Mouse (Mus musculus): ENCODE results near the gene Ankrd9.

DNA sequence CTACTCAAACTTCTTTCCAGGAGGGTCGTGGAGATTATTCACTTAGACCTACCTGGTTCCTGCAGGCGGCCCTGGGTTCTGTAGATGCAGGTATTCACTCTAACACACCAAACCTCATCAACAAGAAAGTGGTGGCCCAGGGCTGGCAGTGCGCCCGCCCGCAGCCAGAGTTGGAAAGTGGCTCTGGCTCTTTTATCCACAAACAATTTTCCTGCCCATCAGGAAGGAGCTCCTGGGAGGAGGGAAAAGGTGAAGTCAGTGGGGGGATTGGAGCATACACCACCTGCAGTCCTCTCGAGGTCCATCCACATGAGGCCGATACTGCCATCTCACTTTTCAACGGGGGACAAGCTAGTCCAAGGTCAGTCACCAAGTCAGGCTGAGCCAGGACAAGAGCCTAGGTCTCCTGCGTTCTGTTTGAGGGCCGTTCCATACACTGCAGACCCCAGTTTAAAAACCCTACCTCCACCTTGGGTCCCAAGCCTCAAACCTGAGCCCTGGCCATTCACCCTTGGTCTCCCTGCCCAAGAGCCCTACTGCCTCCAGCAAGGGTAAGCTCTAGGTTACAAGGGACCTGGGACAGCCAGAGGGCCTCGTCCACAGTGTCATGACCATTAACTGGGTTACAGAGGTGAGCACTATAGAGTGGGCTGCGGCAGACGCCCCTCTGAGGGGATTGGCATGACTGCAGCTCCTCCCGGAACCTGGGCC, 789 bp downstream of the Ankrd9 start:
- TF ChIP-seq CTCF (IDR thresholded peaks at IDR 0.05; ENCODE audit: extremely low read depth, insufficient read length, insufficient replicate concordance, low read depth, low read length), result no peak
- TF ChIP-seq POLR2A (IDR thresholded peaks at IDR 0.05; ENCODE audit: low read depth, low read length), result no peak

Measured in small intestine, adult 2 months (tissue).